ENCODE assay signal across 8 mouse cellular contexts in genomic region chr17:23924531-23925007, GRCm38 (mm10). TPM values are rescaled to one million over a fixed set of nuclear protein-coding genes. Genes with fewer than 3 reads are reported as not detected.
A peak's percentile ranks its signal among the peaks of the same experiment; 100 is the strongest.
DNase-seq lines count a peak whose midpoint lies in the region; ATAC-seq and TF ChIP-seq lines count a peak whose summit lies in the region.

No protein-coding gene starts in this region.

- H3K36me3 ChIP-seq in G1E (replicated peaks), result no peaks in the 10 kb centered on the region
- no peaks in the 10 kb centered on the region for H3K36me3 ChIP-seq in forebrain, postnatal 0 days (ENCODE audit: insufficient read depth)
- H3K36me3 ChIP-seq in lung, embryonic 16.5 days (ENCODE audit: control insufficient read depth, insufficient read depth, low read length), result no peaks in the 10 kb centered on the region

- peak overlapping the region; percentile 58 for H3K9ac ChIP-seq in forebrain, postnatal 0 days
- H3K9ac ChIP-seq in lung, embryonic 16.5 days (ENCODE audit: low read length), result peak overlapping the region; percentile 83

- peaks cover 13% of the 10 kb centered on the region for H3K27me3 ChIP-seq in G1E (ENCODE audit: insufficient read depth, low read length)
- no peaks in the 10 kb centered on the region for H3K27me3 ChIP-seq in forebrain, postnatal 0 days (ENCODE audit: insufficient read depth, low read length)
- no peaks in the 10 kb centered on the region for H3K27me3 ChIP-seq in lung, embryonic 16.5 days (ENCODE audit: control insufficient read depth, insufficient read depth, low read depth, low read length)

- H3K4me1 ChIP-seq in G1E (ENCODE audit: insufficient read depth, low read depth, low read length), result peaks cover 10% of the 10 kb centered on the region
- H3K4me1 ChIP-seq in forebrain, postnatal 0 days (ENCODE audit: insufficient read depth), result peaks cover 7% of the 10 kb centered on the region; the same call in 1 of the 2 replicates
- H3K4me1 ChIP-seq in lung, embryonic 16.5 days (replicated peaks; ENCODE audit: control insufficient read depth, insufficient read depth, low read length), result peaks cover 8% of the 10 kb centered on the region

- H3K4me2 ChIP-seq in forebrain, postnatal 0 days (ENCODE audit: low read depth), result peak overlapping the region; percentile 78
- peak overlapping the region; percentile 97 for H3K4me2 ChIP-seq in lung, embryonic 16.5 days (ENCODE audit: low read depth, low read length)

- H3K27ac ChIP-seq in forebrain, postnatal 0 days (ENCODE audit: low read depth, low read length), result peak overlapping the region; percentile 83
- H3K27ac ChIP-seq in lung, embryonic 16.5 days (ENCODE audit: low read length), result peak overlapping the region; percentile 98

- ATAC-seq in G1E (ENCODE audit: extremely low read depth, insufficient number of reproducible peaks, low FRiP score, poor library complexity, severe bottlenecking), result peak; percentile 85
- ATAC-seq in forebrain, postnatal 0 days, result peak; percentile 97
- peak; percentile 97 to 98 for ATAC-seq in hematopoietic stem cell, adult 5-6 weeks (replicated peaks in 1 of 2; ENCODE audit: insufficient read depth in 1 of 2, low FRiP score in 2 of 2, low TSS enrichment in 1 of 2, low read depth in 1 of 2, poor library complexity in 2 of 2, severe bottlenecking in 2 of 2)
- ATAC-seq in lung, embryonic 16.5 days (ENCODE audit: low read depth), result peak; percentile 99

- no peaks in the 10 kb centered on the region for H3K9me3 ChIP-seq in G1E (replicated peaks)
- no peaks in the 10 kb centered on the region for H3K9me3 ChIP-seq in forebrain, postnatal 0 days (ENCODE audit: low read length)
- H3K9me3 ChIP-seq in lung, embryonic 16.5 days (ENCODE audit: control insufficient read depth, low read length), result no peaks in the 10 kb centered on the region

- peak; percentile 41 for DNase-seq in G1E (ENCODE audit: low spot score)
- peak; percentile 93 for DNase-seq in cerebellum, adult 18-20 months
- peak; percentile 92 for DNase-seq in forebrain, postnatal 0 days
- peak; percentile 83 for DNase-seq in layer of hippocampus, adult 9-10 months (ENCODE audit: low spot score)
- DNase-seq in ovary, postnatal 10 days (ENCODE audit: low spot score), result peak; percentile 75
- DNase-seq in thymus, postnatal 10 days (ENCODE audit: low spot score in 2 of 2), result peak; percentile 68 to 73

- TF ChIP-seq CTCF in G1E (IDR thresholded peaks at IDR 0.05; ENCODE audit: low read depth, low read length), result no peak
- TF ChIP-seq CTCF in forebrain, postnatal 0 days (IDR thresholded peaks at IDR 0.05; ENCODE audit: low read depth), result peak; percentile 55

- 2% methylated on average over 29 of the region's 29 CpGs for WGBS in forebrain, postnatal 0 days
- WGBS in lung, embryonic 16.5 days, result under 1% methylated on average over 29 of the region's 29 CpGs

- H3K4me3 ChIP-seq in G1E (ENCODE audit: low read depth, low read length), result peak overlapping the region; percentile 72
- peak overlapping the region; percentile 51 for H3K4me3 ChIP-seq in forebrain, postnatal 0 days (ENCODE audit: low read depth, low read length)
- peak overlapping the region; percentile 66 for H3K4me3 ChIP-seq in lung, embryonic 16.5 days (ENCODE audit: low read length)

RNA-seq across cellular contexts. Expression of gene Dcpp3, which starts 7.3 kb away (rescaled TPM):
- not detected in 2 replicates for total RNA-seq in G1E (2014; fragmentation: Nextera tagmentation)
- total RNA-seq in G1E (2017), result not detected in 2 replicates
- not detected in 2 replicates for polyA plus RNA-seq in G1E (2012)
- total RNA-seq in forebrain, postnatal 0 days (2014; rRNA removed), result not detected in 2 replicates
- polyA plus RNA-seq in forebrain, postnatal 0 days (2015; fragmentation: Nextera tagmentation; extraction: Ambion mirVana), result not detected in 2 replicates
- not detected in 2 replicates for total RNA-seq in hematopoietic stem cell, adult 5-6 weeks (2017)
- polyA plus RNA-seq in lung, embryonic 16.5 days (2015; fragmentation: Nextera tagmentation; extraction: Ambion mirVana), result 0.88 and 2.0 TPM in 2 replicates

RNA-seq across cellular contexts. Expression of gene Sbp, which starts 16.9 kb away (rescaled TPM):
- total RNA-seq in G1E (2014; fragmentation: Nextera tagmentation) (not detected in 2 replicates), G1E (2017) (not detected in 2 replicates)
- not detected in 2 replicates for polyA plus RNA-seq in G1E (2012)
- not detected in 2 replicates for total RNA-seq in forebrain, postnatal 0 days (2014; rRNA removed)
- polyA plus RNA-seq in forebrain, postnatal 0 days (2015; fragmentation: Nextera tagmentation; extraction: Ambion mirVana), result not detected in 2 replicates
- total RNA-seq in hematopoietic stem cell, adult 5-6 weeks (2017), result not detected in 2 replicates
- not detected in 2 replicates for polyA plus RNA-seq in lung, embryonic 16.5 days (2015; fragmentation: Nextera tagmentation; extraction: Ambion mirVana)

RNA-seq across cellular contexts. Expression of gene Sbpl, which starts 30.5 kb away (rescaled TPM):
- not detected in 2 replicates for total RNA-seq in G1E (2014; fragmentation: Nextera tagmentation)
- total RNA-seq in G1E (2017), result not detected in 2 replicates
- not detected in 2 replicates for polyA plus RNA-seq in G1E (2012)
- total RNA-seq in forebrain, postnatal 0 days (2014; rRNA removed), result not detected in 2 replicates
- polyA plus RNA-seq in forebrain, postnatal 0 days (2015; fragmentation: Nextera tagmentation; extraction: Ambion mirVana), result not detected in 2 replicates
- not detected in 2 replicates for total RNA-seq in hematopoietic stem cell, adult 5-6 weeks (2017)
- polyA plus RNA-seq in lung, embryonic 16.5 days (2015; fragmentation: Nextera tagmentation; extraction: Ambion mirVana), result not detected in 2 replicates

RNA-seq across cellular contexts. Expression of gene Dcpp2, which starts 43.9 kb away (rescaled TPM):
- total RNA-seq in G1E (2014; fragmentation: Nextera tagmentation), result not detected in 2 replicates
- 0.22 TPM in 1 of 2 replicates, not detected in the other for total RNA-seq in G1E (2017)
- polyA plus RNA-seq in G1E (2012), result not detected in 2 replicates
- total RNA-seq in forebrain, postnatal 0 days (2014; rRNA removed), result not detected in 2 replicates
- not detected in 2 replicates for polyA plus RNA-seq in forebrain, postnatal 0 days (2015; fragmentation: Nextera tagmentation; extraction: Ambion mirVana)
- total RNA-seq in hematopoietic stem cell, adult 5-6 weeks (2017), result not detected in 2 replicates
- polyA plus RNA-seq in lung, embryonic 16.5 days (2015; fragmentation: Nextera tagmentation; extraction: Ambion mirVana), result not detected in 2 replicates

RNA-seq across cellular contexts. Expression of gene Dcpp1, which starts 43.9 kb away (rescaled TPM):
- total RNA-seq in G1E (2014; fragmentation: Nextera tagmentation) (not detected in 2 replicates), G1E (2017) (not detected in 2 replicates)
- polyA plus RNA-seq in G1E (2012), result not detected in 2 replicates
- not detected in 2 replicates for total RNA-seq in forebrain, postnatal 0 days (2014; rRNA removed)
- not detected in 2 replicates for polyA plus RNA-seq in forebrain, postnatal 0 days (2015; fragmentation: Nextera tagmentation; extraction: Ambion mirVana)
- not detected in 2 replicates for total RNA-seq in hematopoietic stem cell, adult 5-6 weeks (2017)
- polyA plus RNA-seq in lung, embryonic 16.5 days (2015; fragmentation: Nextera tagmentation; extraction: Ambion mirVana), result not detected in 2 replicates

Comparison
In these comparisons a context has a peak if more than half of its experiments do, and no peak if none do; other contexts are left out.
1. Peak in every context shown above with its lines: DNase-seq, ATAC-seq, H3K4me3 ChIP-seq and H3K27ac ChIP-seq.
2. DNase-seq: peak in every context shown above with its lines; median percentile 93 in cerebellum, adult 18-20 months; 92 in forebrain, postnatal 0 days; 83 in layer of hippocampus, adult 9-10 months; 75 in ovary, postnatal 10 days; 70 in thymus, postnatal 10 days; 41 in G1E.